Mouse (Mus musculus) MEL (cell line): ENCODE data around the gene Syn3.

Experiments used
- CTCF ChIP-seq, 3 experiments: IDR thresholded peaks in 2 of 3; conservative IDR thresholded peaks in 1 of 3; 2 replicates each; pipeline ENCODE4 v1.5.1; 2011 to 2012; ENCODE audit warnings: low read length in 3 of 3, low read depth in 2 of 3, mild to moderate bottlenecking in 2 of 3, improper control_type of control experiment in 1 of 3, inconsistent platforms in 1 of 3, mixed read lengths in 1 of 3, moderate library complexity in 1 of 3; ENCODE audit not compliant: control insufficient read depth in 1 of 3, insufficient read depth in 1 of 3, poor library complexity in 1 of 3, severe bottlenecking in 1 of 3
- E2F4 ChIP-seq: IDR thresholded peaks from 2 replicates; pipeline ENCODE4 v1.6.1; 2011; ENCODE audit warnings: low read depth, low read length, improper control_type of control experiment, borderline replicate concordance
- EP300 ChIP-seq, 2 experiments: IDR thresholded peaks; 2 replicates each; pipeline ENCODE4 v1.6.1; 2011; ENCODE audit warnings: improper control_type of control experiment in 2 of 2, low read length in 2 of 2, low read depth in 1 of 2, mild to moderate bottlenecking in 1 of 2
- GATA1 ChIP-seq: IDR thresholded peaks from 2 replicates; pipeline ENCODE4 v1.6.1; 2011; ENCODE audit warnings: low read depth, low read length, improper control_type of control experiment
- MAFK ChIP-seq: IDR thresholded peaks from 2 replicates; pipeline ENCODE4 v1.6.1; 2011; ENCODE audit warnings: low read depth, mild to moderate bottlenecking, low read length, improper control_type of control experiment, borderline replicate concordance
- NELFE ChIP-seq: IDR thresholded peaks from 2 replicates; pipeline ENCODE4 v1.6.1; 2011; ENCODE audit warnings: low read depth, low read length, improper control_type of control experiment
- POLR2A ChIP-seq, 2 experiments: IDR thresholded peaks; 2 replicates each; pipeline ENCODE4 v1.6.1; 2011 to 2012; ENCODE audit warnings: low read length in 2 of 2, mild to moderate bottlenecking in 2 of 2, control low read depth in 1 of 2, improper control_type of control experiment in 1 of 2, low read depth in 1 of 2, moderate library complexity in 1 of 2; ENCODE audit not compliant: control insufficient read depth in 1 of 2, insufficient read depth in 1 of 2, poor library complexity in 1 of 2
- POLR2AphosphoS5 ChIP-seq: IDR thresholded peaks from 2 replicates; pipeline ENCODE4 v1.6.1; 2012; ENCODE audit warnings: low read depth, borderline replicate concordance, mild to moderate bottlenecking, inconsistent platforms, low read length, moderate library complexity, mixed read lengths
- RCOR1 ChIP-seq: IDR thresholded peaks from 2 replicates; pipeline ENCODE4 v1.6.1; 2012; ENCODE audit warnings: low read depth, mild to moderate bottlenecking, inconsistent platforms, low read length, improper control_type of control experiment
- TAL1 ChIP-seq: IDR thresholded peaks from 2 replicates; pipeline ENCODE4 v1.6.1; 2012; ENCODE audit warnings: mild to moderate bottlenecking, inconsistent platforms, low read length, moderate library complexity, mixed read lengths
- TBP ChIP-seq: IDR thresholded peaks from 2 replicates; pipeline ENCODE4 v1.8.0; 2011; ENCODE audit warnings: low read depth, low read length, improper control_type of control experiment
- USF1 ChIP-seq: IDR thresholded peaks from 2 replicates; pipeline ENCODE4 v1.6.1; 2014; ENCODE audit warnings: low read depth, mild to moderate bottlenecking, inconsistent platforms, low read length, improper control_type of control experiment, moderate library complexity
- ZC3H11A ChIP-seq: IDR thresholded peaks from 2 replicates; pipeline ENCODE4 v1.6.1; 2012; ENCODE audit warnings: low read depth, mild to moderate bottlenecking, inconsistent platforms, low read length, improper control_type of control experiment
- ZNF384 ChIP-seq: IDR thresholded peaks from 2 replicates; pipeline ENCODE4 v1.6.1; 2012; ENCODE audit warnings: low read depth, mild to moderate bottlenecking, inconsistent platforms, low read length, improper control_type of control experiment

DNA sequence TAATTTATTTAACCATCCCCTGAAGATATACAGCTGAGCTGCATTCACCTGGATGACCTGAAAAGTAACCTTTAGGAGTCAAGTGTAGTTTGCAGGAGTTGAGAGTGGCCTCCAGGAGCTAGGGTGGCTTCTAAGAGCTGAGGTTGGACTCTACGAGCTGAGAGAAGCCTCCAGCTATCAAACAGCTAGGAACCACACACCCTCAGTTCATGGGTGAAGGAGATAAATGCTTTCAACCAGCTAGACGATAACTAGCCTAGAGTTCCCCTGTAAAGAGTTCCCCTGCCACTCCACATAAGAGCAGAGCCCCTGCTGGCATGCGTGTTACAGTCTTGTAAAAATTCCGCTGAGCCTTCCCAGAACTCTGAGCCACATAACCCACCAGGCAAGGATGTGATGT, 129.3 kb downstream of the Syn3 start:
- TF ChIP-seq POLR2A (IDR thresholded peaks at IDR 0.05; ENCODE audit: control insufficient read depth in 1 of 2, insufficient read depth in 1 of 2, low read depth in 1 of 2, low read length in 2 of 2, poor library complexity in 1 of 2), result no peak
- no peak for TF ChIP-seq ZNF384
- TF ChIP-seq CTCF (IDR thresholded peaks at IDR 0.05 in 2 of 3, conservative IDR thresholded peaks at IDR 0.05 in 1 of 3; ENCODE audit: control insufficient read depth in 1 of 3, insufficient read depth in 1 of 3, low read depth in 2 of 3, low read length in 3 of 3, poor library complexity in 1 of 3, severe bottlenecking in 1 of 3), result no peak
- TF ChIP-seq POLR2AphosphoS5, result no peak
- no peak for TF ChIP-seq GATA1
- no peak for TF ChIP-seq TAL1
- no peak for TF ChIP-seq TBP
- TF ChIP-seq USF1, result no peak
- TF ChIP-seq ZC3H11A, result no peak
- TF ChIP-seq E2F4, result no peak
- no peak for TF ChIP-seq NELFE
- no peak for TF ChIP-seq MAFK
- TF ChIP-seq EP300 (IDR thresholded peaks at IDR 0.05; ENCODE audit: low read depth in 1 of 2, low read length in 2 of 2), result no peak
- TF ChIP-seq RCOR1, result no peak
